Mouse (Mus musculus): Measurements from ENCODE around the gene Cfap70. TPM values are rescaled to one million over a fixed set of nuclear protein-coding genes. Genes with fewer than 3 reads are reported as not detected.
A peak's percentile ranks its signal among the peaks of the same experiment; 100 is the strongest.

Gene Cfap70
- polyA plus RNA-seq, 1 experiment from 2014 or later = 1.3 TPM

- H3K9me3 ChIP-seq (ENCODE audit: control insufficient read depth, low read length) = no peaks in the 10 kb centered on the region
- no peaks in the 10 kb centered on the region for H3K4me1 ChIP-seq (replicated peaks; ENCODE audit: control insufficient read depth, insufficient read depth, low read length)
- WGBS = 51% methylated on average over 3 of the region's 3 CpGs
- peak overlapping the region; percentile 47; the same call in 1 of the 2 replicates for H3K4me3 ChIP-seq (replicated peaks; ENCODE audit: low read length)
- H3K4me2 ChIP-seq (replicated peaks) = peak overlapping the region; percentile 55
- ATAC-seq (ENCODE audit: low FRiP score) = no peak
- H3K27me3 ChIP-seq (ENCODE audit: control insufficient read depth, insufficient read depth, low read length) = no peaks in the 10 kb centered on the region
- no peak overlapping the region for H3K27ac ChIP-seq
- H3K36me3 ChIP-seq (replicated peaks; ENCODE audit: control insufficient read depth, insufficient read depth) = no peaks in the 10 kb centered on the region
- DNase-seq (ENCODE audit: low spot score) = no peak
- no peak overlapping the region for H3K9ac ChIP-seq
Observed at GRCm38 (mm10) chr14:20478385-20478784, 26.4 kb upstream of the Cfap70 start.

DNA sequence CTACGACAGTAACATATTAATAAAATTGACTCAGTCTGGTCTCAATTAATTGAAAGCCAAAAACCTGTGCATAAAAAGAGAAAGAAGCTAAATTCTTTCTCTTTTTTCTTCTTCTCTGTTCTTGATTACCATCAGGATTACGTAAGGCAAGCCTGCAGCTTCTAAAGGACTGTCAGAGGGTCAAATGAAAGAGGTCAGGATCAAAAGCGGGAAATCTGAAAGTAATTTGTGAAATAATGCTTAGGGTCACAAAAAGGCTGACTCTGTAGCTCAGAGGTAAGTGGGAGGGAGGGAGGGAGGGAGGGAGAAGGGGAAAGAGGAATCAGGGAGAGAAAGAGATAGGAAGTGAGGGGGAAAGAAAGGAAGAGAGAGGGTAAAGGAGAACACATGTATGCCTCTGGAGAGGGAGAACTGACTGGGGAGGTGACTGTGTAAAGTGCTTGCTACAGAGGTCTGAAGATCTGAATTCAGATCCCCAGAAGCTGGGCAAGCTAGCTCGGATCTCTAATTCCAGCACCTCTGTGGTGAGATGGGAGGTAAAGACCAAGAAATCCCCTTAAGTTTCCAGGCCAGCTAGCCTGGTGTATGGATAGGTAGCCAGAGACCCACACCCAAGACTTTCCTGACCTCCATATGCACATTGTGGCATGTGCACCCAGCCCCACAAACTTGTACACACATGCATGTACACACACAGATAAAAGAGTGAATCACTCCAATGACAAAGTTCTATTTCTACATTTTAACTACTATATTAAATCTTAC lies 25.4 kb upstream of the Cfap70 start:
- H3K4me3 ChIP-seq (replicated peaks; ENCODE audit: low read length) = no peak overlapping the region
- ATAC-seq (ENCODE audit: low FRiP score) (no peak), DNase-seq (ENCODE audit: low spot score) (no peak)
- 48% methylated on average over 4 of the region's 4 CpGs for whole genome bisulfite sequencing
- no peaks in the 10 kb centered on the region for H3K27me3 ChIP-seq (ENCODE audit: control insufficient read depth, insufficient read depth, low read length)
- no peaks in the 10 kb centered on the region for H3K36me3 ChIP-seq (replicated peaks; ENCODE audit: control insufficient read depth, insufficient read depth)
- H3K4me2 ChIP-seq (replicated peaks) = no peak overlapping the region
- no peak overlapping the region for H3K27ac ChIP-seq
- H3K9me3 ChIP-seq (ENCODE audit: control insufficient read depth, low read length) = no peaks in the 10 kb centered on the region
- no peak overlapping the region for H3K9ac ChIP-seq
- no peaks in the 10 kb centered on the region for H3K4me1 ChIP-seq (replicated peaks; ENCODE audit: control insufficient read depth, insufficient read depth, low read length)

GRCm38 (mm10) chr14:20460216-20460615 lies 8.2 kb upstream of the Cfap70 start:
- H3K27me3 ChIP-seq (ENCODE audit: control insufficient read depth, insufficient read depth, low read length) = no peaks in the 10 kb centered on the region
- H3K9me3 ChIP-seq (ENCODE audit: control insufficient read depth, low read length) = no peaks in the 10 kb centered on the region
- H3K4me1 ChIP-seq (replicated peaks; ENCODE audit: control insufficient read depth, insufficient read depth, low read length) = no peaks in the 10 kb centered on the region
- H3K36me3 ChIP-seq (replicated peaks; ENCODE audit: control insufficient read depth, insufficient read depth) = peaks cover 32% of the 10 kb centered on the region
- 83% methylated on average over 14 of the region's 14 CpGs for WGBS
- no peak overlapping the region for H3K9ac ChIP-seq
- no peak overlapping the region for H3K27ac ChIP-seq
- no peak overlapping the region for H3K4me2 ChIP-seq (replicated peaks)
- DNase-seq (ENCODE audit: low spot score) (no peak), ATAC-seq (ENCODE audit: low FRiP score) (no peak)
- H3K4me3 ChIP-seq (replicated peaks; ENCODE audit: low read length) = no peak overlapping the region

DNA sequence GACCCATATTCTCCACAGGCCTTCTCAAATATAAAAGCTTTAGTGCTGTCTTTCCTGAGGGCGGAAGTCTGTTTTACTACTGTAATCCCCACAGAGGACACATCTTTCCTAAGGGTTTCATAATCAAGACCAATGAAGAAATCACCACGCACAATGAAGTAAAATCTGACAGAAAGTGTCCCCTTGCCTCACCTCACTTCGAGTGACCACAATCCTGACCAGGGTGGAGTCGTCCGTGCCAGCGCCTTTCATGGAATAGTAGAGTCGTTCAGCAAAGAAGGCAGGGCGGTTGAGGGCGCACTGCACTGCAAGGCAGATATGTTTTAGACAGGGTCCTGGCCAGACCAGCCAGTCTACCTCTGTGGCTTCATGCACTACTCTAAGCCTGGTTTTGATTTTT lies 6.4 kb upstream of the Cfap70 start:
- Histone ChIP-seq H3K4me1 (replicated peaks; ENCODE audit: control insufficient read depth, insufficient read depth, low read length) (no peaks in the 10 kb centered on the region), H3K9me3 (ENCODE audit: control insufficient read depth, low read length) (no peaks in the 10 kb centered on the region), H3K4me2 (replicated peaks) (no peak overlapping the region), H3K27ac (no peak overlapping the region), H3K4me3 (replicated peaks; ENCODE audit: low read length) (no peak overlapping the region), H3K27me3 (ENCODE audit: control insufficient read depth, insufficient read depth, low read length) (no peaks in the 10 kb centered on the region), H3K36me3 (replicated peaks; ENCODE audit: control insufficient read depth, insufficient read depth) (peaks cover 22% of the 10 kb centered on the region), H3K9ac (no peak overlapping the region)
- no peak for DNase-seq (ENCODE audit: low spot score)
- WGBS = 95% methylated on average over 9 of the region's 9 CpGs
- ATAC-seq (ENCODE audit: low FRiP score) = no peak

- 91% methylated on average over 5 of the region's 5 CpGs for WGBS
- H3K9ac ChIP-seq = no peak overlapping the region
- 0 out of 2 replicates have a peak, but pooled peaks cover 3% of the 10 kb centered on the region for H3K4me1 ChIP-seq (replicated peaks; ENCODE audit: control insufficient read depth, insufficient read depth, low read length)
- no peak for DNase-seq (ENCODE audit: low spot score)
- peaks cover under 1% of the 10 kb centered on the region; the same call in 1 of the 2 replicates for H3K36me3 ChIP-seq (replicated peaks; ENCODE audit: control insufficient read depth, insufficient read depth)
- no peaks in the 10 kb centered on the region for H3K27me3 ChIP-seq (ENCODE audit: control insufficient read depth, insufficient read depth, low read length)
- no peaks in the 10 kb centered on the region for H3K9me3 ChIP-seq (ENCODE audit: control insufficient read depth, low read length)
- H3K4me2 ChIP-seq (replicated peaks) = no peak overlapping the region
- no peak overlapping the region for H3K27ac ChIP-seq
- no peak for ATAC-seq (ENCODE audit: low FRiP score)
- H3K4me3 ChIP-seq (replicated peaks; ENCODE audit: low read length) = no peak overlapping the region
Observed at GRCm38 (mm10) chr14:20452929-20453328, 903 bp upstream of the Cfap70 start.

- Histone ChIP-seq H3K27ac (no peak overlapping the region), H3K4me1 (replicated peaks; ENCODE audit: control insufficient read depth, insufficient read depth, low read length) (0 out of 2 replicates have a peak, but pooled peaks cover 3% of the 10 kb centered on the region), H3K9ac (peak overlapping the region; percentile 47), H3K4me2 (replicated peaks) (peak overlapping the region; percentile 78), H3K4me3 (replicated peaks; ENCODE audit: low read length) (peak overlapping the region; percentile 36), H3K27me3 (ENCODE audit: control insufficient read depth, insufficient read depth, low read length) (no peaks in the 10 kb centered on the region), H3K36me3 (replicated peaks; ENCODE audit: control insufficient read depth, insufficient read depth) (no peaks in the 10 kb centered on the region), H3K9me3 (ENCODE audit: control insufficient read depth, low read length) (no peaks in the 10 kb centered on the region)
- DNase-seq (ENCODE audit: low spot score) (no peak), ATAC-seq (ENCODE audit: low FRiP score) (no peak)
- 18% methylated on average over 2 of the region's 2 CpGs for WGBS
Observed at GRCm38 (mm10) chr14:20451302-20451701, 724 bp downstream of the Cfap70 start.

DNA sequence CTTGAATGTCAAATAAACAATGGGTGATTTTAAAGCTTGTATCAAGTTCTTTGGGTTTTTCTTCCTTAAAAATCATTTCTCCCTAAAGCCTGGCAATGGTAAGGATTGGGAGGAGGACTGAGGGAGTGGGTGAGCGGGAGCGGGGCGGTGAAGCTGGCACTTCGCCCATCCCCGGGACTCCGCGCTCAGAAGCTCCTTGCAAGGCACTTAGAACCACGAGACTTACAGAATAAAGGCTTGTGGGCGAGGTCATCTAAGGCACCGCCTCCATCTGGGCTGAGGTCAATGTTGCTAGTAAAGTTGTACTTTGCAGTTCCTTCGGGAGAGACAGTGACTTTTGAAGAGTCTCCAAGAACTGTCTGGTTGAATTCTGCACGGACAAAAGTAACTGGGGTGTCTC lies 4.8 kb downstream of the Cfap70 start:
- Histone ChIP-seq H3K27me3 (ENCODE audit: control insufficient read depth, insufficient read depth, low read length) (no peaks in the 10 kb centered on the region), H3K9me3 (ENCODE audit: control insufficient read depth, low read length) (no peaks in the 10 kb centered on the region), H3K4me3 (replicated peaks; ENCODE audit: low read length) (no peak overlapping the region), H3K27ac (no peak overlapping the region), H3K4me1 (replicated peaks; ENCODE audit: control insufficient read depth, insufficient read depth, low read length) (0 out of 2 replicates have a peak, but pooled peaks cover 3% of the 10 kb centered on the region), H3K4me2 (replicated peaks) (no peak overlapping the region), H3K36me3 (replicated peaks; ENCODE audit: control insufficient read depth, insufficient read depth) (no peaks in the 10 kb centered on the region), H3K9ac (no peak overlapping the region)
- DNase-seq (ENCODE audit: low spot score) (no peak), ATAC-seq (ENCODE audit: low FRiP score) (no peak)
- WGBS = 63% methylated on average over 12 of the region's 12 CpGs

DNA sequence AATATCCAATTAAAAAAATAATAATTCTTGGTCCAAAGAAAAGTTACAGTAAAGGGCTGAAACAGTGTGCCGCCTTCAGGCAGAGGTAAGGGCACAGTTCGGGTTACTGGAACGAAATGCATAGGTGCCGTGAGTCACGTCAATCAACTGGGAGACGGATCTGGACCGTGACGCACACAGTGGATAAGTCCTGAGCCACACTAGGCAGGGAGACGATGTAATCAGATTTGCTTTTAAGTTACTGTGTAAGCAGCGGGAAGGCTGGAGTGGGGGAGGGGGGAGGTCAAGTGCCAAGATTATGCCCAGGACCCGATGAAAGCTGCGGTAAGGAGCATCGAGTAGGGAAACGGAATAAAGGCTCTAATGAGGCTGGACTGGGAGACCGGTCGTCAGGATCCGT lies 9.8 kb downstream of the Cfap70 start:
- H3K9ac ChIP-seq = no peak overlapping the region
- H3K9me3 ChIP-seq (ENCODE audit: control insufficient read depth, low read length) = no peaks in the 10 kb centered on the region
- H3K36me3 ChIP-seq (replicated peaks; ENCODE audit: control insufficient read depth, insufficient read depth) = no peaks in the 10 kb centered on the region
- H3K4me3 ChIP-seq (replicated peaks; ENCODE audit: low read length) = no peak overlapping the region
- no peaks in the 10 kb centered on the region for H3K27me3 ChIP-seq (ENCODE audit: control insufficient read depth, insufficient read depth, low read length)
- 69% methylated on average over 17 of the region's 17 CpGs for WGBS
- DNase-seq (ENCODE audit: low spot score) (no peak), ATAC-seq (ENCODE audit: low FRiP score) (no peak)
- H3K4me2 ChIP-seq (replicated peaks) = no peak overlapping the region
- no peak overlapping the region for H3K27ac ChIP-seq
- H3K4me1 ChIP-seq (replicated peaks; ENCODE audit: control insufficient read depth, insufficient read depth, low read length) = no peaks in the 10 kb centered on the region

GRCm38 (mm10) chr14:20436976-20437375 lies 15.1 kb downstream of the Cfap70 start:
- no peak overlapping the region for H3K4me3 ChIP-seq (replicated peaks; ENCODE audit: low read length)
- ATAC-seq (ENCODE audit: low FRiP score) = no peak
- no peak overlapping the region for H3K4me2 ChIP-seq (replicated peaks)
- H3K27me3 ChIP-seq (ENCODE audit: control insufficient read depth, insufficient read depth, low read length) = no peaks in the 10 kb centered on the region
- no peak overlapping the region for H3K27ac ChIP-seq
- no peaks in the 10 kb centered on the region for H3K36me3 ChIP-seq (replicated peaks; ENCODE audit: control insufficient read depth, insufficient read depth)
- no peak for DNase-seq (ENCODE audit: low spot score)
- WGBS = 78% methylated on average over 6 of the region's 6 CpGs
- H3K4me1 ChIP-seq (replicated peaks; ENCODE audit: control insufficient read depth, insufficient read depth, low read length) = no peaks in the 10 kb centered on the region
- H3K9ac ChIP-seq = no peak overlapping the region
- no peaks in the 10 kb centered on the region for H3K9me3 ChIP-seq (ENCODE audit: control insufficient read depth, low read length)
